In the genomic region with DNA sequence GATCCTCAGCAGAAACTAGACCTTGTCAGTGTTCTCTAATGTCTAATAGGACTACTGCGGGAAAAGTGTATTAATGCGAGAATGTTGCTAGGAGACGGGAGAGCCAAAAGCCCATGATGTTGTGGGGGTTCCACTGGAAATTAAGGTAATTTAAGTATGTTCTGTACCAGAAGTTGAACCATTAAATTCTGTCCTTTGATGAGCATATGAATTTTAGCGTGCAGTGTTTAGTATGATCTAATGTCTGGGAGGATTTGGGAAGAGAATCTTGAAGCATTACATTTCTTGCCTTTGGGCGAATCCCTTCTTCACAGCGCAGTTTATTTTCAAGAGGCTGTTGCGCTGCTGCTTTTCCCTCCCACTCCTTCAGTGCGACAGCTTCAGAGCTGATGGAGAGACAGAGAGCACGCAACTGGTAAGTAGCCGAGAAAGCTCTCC, we compare ENCODE assay signal across 9 mouse cellular contexts.
DNase-seq lines count a peak whose midpoint lies in the region; ATAC-seq and TF ChIP-seq lines count a peak whose summit lies in the region.
"Had no signal": no experiment of that assay in that cellular context is flagged by ENCODE, and none has a peak within 500 bp of the region (broad histone marks: within the 10 kb centered on the region; RNA-seq: fewer than 3 reads in every experiment).

No protein-coding gene starts in this region.

- no peak for TF ChIP-seq CTCF in lung, postnatal 0 days (IDR thresholded peaks at IDR 0.05)

- TF ChIP-seq EP300 in lung, postnatal 0 days (IDR thresholded peaks at IDR 0.05) = no peak

- peak overlapping the region; percentile 28 for H3K4me3 ChIP-seq in embryonic facial prominence, embryonic 12.5 days
- peak overlapping the region; percentile 19 for H3K4me3 ChIP-seq in midbrain, embryonic 11.5 days (ENCODE audit: low read depth, low read length)
- peak overlapping the region; percentile 21 for H3K4me3 ChIP-seq in stomach, embryonic 16.5 days (replicated peaks; ENCODE audit: low read length)
- no peak overlapping the region for H3K4me3 ChIP-seq in lung, postnatal 0 days (ENCODE audit: low read depth, low read length)

- no peak overlapping the region for H3K27ac ChIP-seq in embryonic facial prominence, embryonic 12.5 days
- no peak overlapping the region for H3K27ac ChIP-seq in midbrain, embryonic 11.5 days (ENCODE audit: low read depth, low read length)
- no peak overlapping the region for H3K27ac ChIP-seq in stomach, embryonic 16.5 days (ENCODE audit: low read length)
- H3K27ac ChIP-seq in lung, postnatal 0 days (ENCODE audit: low read length) = no peak overlapping the region

- H3K4me1 ChIP-seq in embryonic facial prominence, embryonic 12.5 days = no peaks in the 10 kb centered on the region
- no peaks in the 10 kb centered on the region for H3K4me1 ChIP-seq in midbrain, embryonic 11.5 days (ENCODE audit: control insufficient read depth, insufficient read depth, low read length)
- no peaks in the 10 kb centered on the region for H3K4me1 ChIP-seq in stomach, embryonic 16.5 days (ENCODE audit: control insufficient read depth, insufficient read depth, low read length)
- H3K4me1 ChIP-seq in lung, postnatal 0 days (ENCODE audit: insufficient read depth, low read depth, low read length) = no peaks in the 10 kb centered on the region

- peak overlapping the region; percentile 35 for H3K4me2 ChIP-seq in embryonic facial prominence, embryonic 12.5 days (replicated peaks)
- H3K4me2 ChIP-seq in midbrain, embryonic 11.5 days = peak overlapping the region; percentile 28
- peak overlapping the region; percentile 31 for H3K4me2 ChIP-seq in stomach, embryonic 16.5 days (ENCODE audit: low read depth, low read length)
- no peak overlapping the region for H3K4me2 ChIP-seq in lung, postnatal 0 days (replicated peaks; ENCODE audit: low read depth, low read length)

- WGBS in embryonic facial prominence, embryonic 12.5 days = 33% methylated on average over 10 of the region's 10 CpGs
- 25% methylated on average over 10 of the region's 10 CpGs for WGBS in midbrain, embryonic 11.5 days
- WGBS in stomach, embryonic 16.5 days = 30% methylated on average over 10 of the region's 10 CpGs
- WGBS in lung, postnatal 0 days = 27% methylated on average over 10 of the region's 10 CpGs

- no peaks in the 10 kb centered on the region for H3K27me3 ChIP-seq in embryonic facial prominence, embryonic 12.5 days
- H3K27me3 ChIP-seq in midbrain, embryonic 11.5 days (ENCODE audit: control insufficient read depth, insufficient read depth, low read length) = no peaks in the 10 kb centered on the region
- H3K27me3 ChIP-seq in stomach, embryonic 16.5 days (ENCODE audit: control insufficient read depth, insufficient read depth, low read length) = no peaks in the 10 kb centered on the region
- no peaks in the 10 kb centered on the region for H3K27me3 ChIP-seq in lung, postnatal 0 days (replicated peaks; ENCODE audit: insufficient read depth, low read length)

- DNase-seq in cerebellum, adult 18-20 months = peak; percentile 63 to 64
- peak; percentile 53 for DNase-seq in layer of hippocampus, adult 11-12 months (ENCODE audit: low spot score)
- peak; percentile 92 for DNase-seq in midbrain, embryonic 11.5 days (ENCODE audit: low spot score, missing footprints)
- DNase-seq in lung, postnatal 14 days = no peak
- no peak for DNase-seq in lung, postnatal 0 days (ENCODE audit: low spot score)

- H3K36me3 ChIP-seq in embryonic facial prominence, embryonic 12.5 days = no peaks in the 10 kb centered on the region
- H3K36me3 ChIP-seq in midbrain, embryonic 11.5 days (ENCODE audit: control insufficient read depth, insufficient read depth, low read length) = no peaks in the 10 kb centered on the region
- H3K36me3 ChIP-seq in stomach, embryonic 16.5 days (ENCODE audit: control insufficient read depth, insufficient read depth, low read length) = no peaks in the 10 kb centered on the region
- no peaks in the 10 kb centered on the region for H3K36me3 ChIP-seq in lung, postnatal 0 days (ENCODE audit: insufficient read depth, low read length)

- H3K9me3 ChIP-seq in embryonic facial prominence, embryonic 12.5 days = no peaks in the 10 kb centered on the region
- H3K9me3 ChIP-seq in midbrain, embryonic 11.5 days (ENCODE audit: control insufficient read depth, low read length) = no peaks in the 10 kb centered on the region
- no peaks in the 10 kb centered on the region for H3K9me3 ChIP-seq in stomach, embryonic 16.5 days (replicated peaks; ENCODE audit: control insufficient read depth, low read length)
- no peaks in the 10 kb centered on the region for H3K9me3 ChIP-seq in lung, postnatal 0 days (ENCODE audit: low read length)

- no peak for ATAC-seq in embryonic facial prominence, embryonic 12.5 days (ENCODE audit: insufficient number of reproducible peaks, insufficient read depth, low FRiP score, low TSS enrichment)
- ATAC-seq in midbrain, embryonic 11.5 days (ENCODE audit: low FRiP score) = peak; percentile 85; the same call in 1 of the 2 replicates
- ATAC-seq in stomach, embryonic 16.5 days (ENCODE audit: insufficient read depth, low FRiP score) = no peak
- ATAC-seq in megakaryocyte progenitor cell, adult 5-6 weeks (replicated peaks; ENCODE audit: poor library complexity) = no peak
- no peak for ATAC-seq in lung, postnatal 0 days
- ATAC-seq: Patski had no signal

- no peak overlapping the region for H3K9ac ChIP-seq in embryonic facial prominence, embryonic 12.5 days
- H3K9ac ChIP-seq in midbrain, embryonic 11.5 days (ENCODE audit: low read length) = no peak overlapping the region
- H3K9ac ChIP-seq in stomach, embryonic 16.5 days (ENCODE audit: low read length) = no peak overlapping the region
- H3K9ac ChIP-seq in lung, postnatal 0 days (replicated peaks; ENCODE audit: low read depth) = no peak overlapping the region

Comparison
In these comparisons a context has a peak if more than half of its experiments do, and no peak if none do; other contexts are left out.
1. DNase-seq: peak in cerebellum, adult 18-20 months (2 of 2), layer of hippocampus, adult 11-12 months (single experiment) and midbrain, embryonic 11.5 days (single experiment); none in lung, postnatal 14 days (single experiment) and lung, postnatal 0 days (single experiment).